Mouse (Mus musculus) erythroblast, embryonic 14.5 days (primary cell): ENCODE data around the gene Tpm4. TPM values are rescaled to one million over a fixed set of nuclear protein-coding genes. Genes with fewer than 3 reads are reported as not detected.

Experiments
- H3K27me3 ChIP-seq: 2 replicates; pipeline ENCODE4 v1.6.1; 2012; ENCODE audit warnings: inconsistent platforms; ENCODE audit not compliant: control insufficient read depth
- H3K36me3 ChIP-seq: 2 replicates; pipeline ENCODE4 v1.6.1; 2012; ENCODE audit warnings: mild to moderate bottlenecking, inconsistent platforms; ENCODE audit not compliant: control insufficient read depth
- H3K4me1 ChIP-seq: 2 replicates; pipeline ENCODE4 v1.6.1; 2012; ENCODE audit warnings: inconsistent platforms; ENCODE audit not compliant: control insufficient read depth
- H3K4me3 ChIP-seq: replicated peaks from 2 replicates; pipeline ENCODE3; 2012; ENCODE audit warnings: moderate library complexity, mild to moderate bottlenecking, inconsistent platforms
- H3K9me3 ChIP-seq: 2 replicates; pipeline ENCODE4 v1.6.1; 2012; ENCODE audit warnings: low read length, inconsistent platforms, mixed read lengths; ENCODE audit not compliant: control insufficient read depth
- GATA1 ChIP-seq: IDR thresholded peaks from 2 replicates; pipeline ENCODE4 v1.6.1; 2012; ENCODE audit warnings: low read length, inconsistent platforms, mixed read lengths
- TAL1 ChIP-seq: IDR thresholded peaks from 3 replicates; pipeline ENCODE4 v1.6.1; 2012; ENCODE audit warnings: low read length, inconsistent platforms, mixed read lengths
- polyA plus RNA-seq: library from polyadenylated mRNA; stranded (reverse); fragments of >175 nt; gene quantifications from 2 replicates; pipeline ENCODE4 v1.2.3, GENCODE M21; 2012

The Tpm4 gene
- polyA plus RNA-seq, 1 experiment, result 0.24 TPM

GRCm38 (mm10) chr8:72162821-72163220 lies 28.0 kb downstream of the Tpm4 start:
- H3K36me3 ChIP-seq, result peaks cover 60% of the 10 kb centered on the region
- no peaks in the 10 kb centered on the region for H3K27me3 ChIP-seq
- TF ChIP-seq TAL1 (no peak), GATA1 (no peak)
- H3K9me3 ChIP-seq, result no peaks in the 10 kb centered on the region
- peaks cover 44% of the 10 kb centered on the region for H3K4me1 ChIP-seq
- H3K4me3 ChIP-seq, result peak overlapping the region; percentile 67

- Histone ChIP-seq H3K36me3 (peaks cover 98% of the 10 kb centered on the region), H3K9me3 (no peaks in the 10 kb centered on the region), H3K4me1 (peaks cover 6% of the 10 kb centered on the region), H3K4me3 (no peak overlapping the region), H3K27me3 (no peaks in the 10 kb centered on the region)
- TF ChIP-seq GATA1 (no peak), TAL1 (no peak)
Measured at GRCm38 (mm10) chr8:72169098-72169668, 34.4 kb downstream of the Tpm4 start.

DNA sequence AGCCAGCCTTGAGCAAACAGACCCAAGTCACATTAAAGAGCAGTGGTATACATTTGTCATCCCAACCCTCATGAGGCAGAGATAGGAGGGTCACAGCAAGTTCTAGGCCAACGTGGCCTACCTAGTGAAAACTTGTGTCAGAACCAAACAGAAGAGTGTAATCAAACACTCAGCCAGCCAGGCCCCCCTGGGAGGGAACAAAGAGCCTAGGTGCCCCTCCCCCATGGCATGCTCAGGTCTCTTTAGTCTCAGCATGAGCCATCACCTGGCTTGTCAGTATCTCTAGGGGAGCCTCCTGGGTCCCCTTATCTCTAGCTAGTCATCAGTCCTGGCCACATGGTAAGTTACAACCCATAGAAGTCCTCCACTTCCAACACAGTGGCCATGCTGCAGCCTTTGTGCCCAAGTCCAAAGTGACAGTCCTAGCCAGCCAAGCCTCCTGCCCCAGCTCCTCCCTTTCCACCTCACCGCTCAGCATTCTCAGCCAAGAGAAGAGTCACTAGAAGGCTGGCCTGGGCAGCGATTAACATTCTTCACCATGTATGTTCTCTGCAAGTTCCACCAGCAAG lies 35.0 kb downstream of the Tpm4 start:
- peaks cover 98% of the 10 kb centered on the region for H3K36me3 ChIP-seq
- TF ChIP-seq GATA1 (no peak), TAL1 (no peak)
- H3K9me3 ChIP-seq, result no peaks in the 10 kb centered on the region

DNA sequence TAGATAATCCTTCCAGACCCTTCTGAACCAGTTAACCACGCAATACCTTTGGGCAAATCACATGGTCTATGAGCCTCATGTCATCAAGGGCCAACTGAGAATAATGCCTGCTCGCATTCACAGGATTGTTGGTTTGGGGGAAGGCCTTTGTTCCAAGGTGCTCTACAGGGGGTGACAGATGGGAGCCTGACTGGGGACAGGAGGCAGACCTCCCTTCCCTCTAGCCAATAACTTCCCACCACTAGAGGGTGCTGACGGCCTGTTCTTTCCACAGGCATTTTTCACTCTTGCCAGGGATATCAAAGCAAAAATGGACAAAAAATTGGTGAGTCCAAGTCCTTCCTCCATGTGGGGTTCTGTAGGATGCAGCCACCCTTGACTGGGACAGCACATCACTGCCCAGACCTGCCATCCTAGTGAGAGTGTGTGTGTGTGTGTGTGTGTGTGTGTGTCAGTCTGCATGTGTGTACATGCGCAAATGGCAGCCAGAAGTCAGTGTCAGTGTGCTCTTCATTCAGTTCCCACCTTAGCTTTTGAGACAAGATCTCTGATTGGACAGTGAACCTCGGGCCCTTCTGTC lies 42.7 kb downstream of the Tpm4 start:
- Histone ChIP-seq H3K4me1 (no peaks in the 10 kb centered on the region), H3K27me3 (no peaks in the 10 kb centered on the region), H3K36me3 (peaks cover 96% of the 10 kb centered on the region), H3K9me3 (no peaks in the 10 kb centered on the region), H3K4me3 (no peak overlapping the region)
- no peak for TF ChIP-seq TAL1
- TF ChIP-seq GATA1, result no peak

More for the DNA sequence above, 35.0 kb downstream of the Tpm4 start:
- no peak overlapping the region for H3K4me3 ChIP-seq
- peaks cover 6% of the 10 kb centered on the region for H3K4me1 ChIP-seq
- no peaks in the 10 kb centered on the region for H3K27me3 ChIP-seq

- Histone ChIP-seq H3K4me3 (no peak overlapping the region), H3K27me3 (no peaks in the 10 kb centered on the region), H3K4me1 (no peaks in the 10 kb centered on the region), H3K36me3 (peaks cover 33% of the 10 kb centered on the region), H3K9me3 (no peaks in the 10 kb centered on the region)
- no peak for TF ChIP-seq GATA1
- TF ChIP-seq TAL1, result no peak; the same call in 2 of the 3 replicates
Measured at GRCm38 (mm10) chr8:72183554-72184202, 48.9 kb downstream of the Tpm4 start.

GRCm38 (mm10) chr8:72187793-72188331 lies 53.1 kb downstream of the Tpm4 start:
- no peak for TF ChIP-seq GATA1
- TF ChIP-seq TAL1, result no peak
- H3K9me3 ChIP-seq, result no peaks in the 10 kb centered on the region

DNA sequence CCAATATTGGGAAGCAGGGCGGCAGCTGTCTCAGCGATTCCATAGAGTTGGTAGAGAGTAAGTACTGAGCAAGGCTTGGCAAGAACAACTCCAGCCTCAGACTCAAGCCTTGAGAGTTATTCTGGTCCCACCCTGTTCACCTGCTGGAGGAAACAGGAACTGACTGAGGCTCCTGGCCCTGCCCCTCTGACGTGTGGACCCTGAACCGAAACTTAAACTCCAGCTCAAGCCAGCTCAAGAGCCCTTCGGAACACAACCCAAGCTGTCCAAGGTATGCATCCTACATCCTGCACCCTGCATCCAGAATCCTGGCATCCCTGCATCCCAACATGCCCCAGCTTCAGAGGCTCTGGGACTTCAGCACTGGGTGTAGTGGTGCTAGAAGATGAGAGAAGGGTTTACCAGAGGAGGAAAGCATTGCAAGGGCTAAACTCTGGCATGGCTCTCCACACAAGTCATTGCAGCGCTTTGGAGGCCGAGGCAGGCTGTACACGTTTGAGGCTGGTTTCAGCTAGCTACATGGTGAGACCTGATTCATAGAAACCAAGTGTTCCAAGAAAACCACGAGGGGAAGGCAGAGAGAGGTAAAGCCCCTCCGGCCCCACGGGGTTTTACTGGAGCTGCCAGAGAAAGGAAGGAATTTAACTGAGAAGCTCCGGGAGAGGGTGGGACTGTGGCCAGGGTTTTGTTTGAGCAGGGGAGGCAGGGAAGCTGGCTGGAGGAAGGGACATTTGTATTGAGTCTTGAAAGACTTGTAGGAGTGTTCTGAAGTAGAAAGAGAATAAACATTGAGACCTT lies 54.8 kb downstream of the Tpm4 start, which contains the start of gene Hsh2d:
TSS of gene Hsh2d (plus strand) at position 222 of the 798 bp plus-strand sequence.
- Histone ChIP-seq H3K27me3 (no peaks in the 10 kb centered on the region), H3K4me1 (no peaks in the 10 kb centered on the region), H3K36me3 (no peaks in the 10 kb centered on the region), H3K4me3 (no peak within 1 kb of the TSS), H3K9me3 (no peaks in the 10 kb centered on the region)
- no peak for TF ChIP-seq TAL1
- no peak for TF ChIP-seq GATA1

More at GRCm38 (mm10) chr8:72187793-72188331, 53.1 kb downstream of the Tpm4 start:
- no peaks in the 10 kb centered on the region for H3K27me3 ChIP-seq
- H3K4me3 ChIP-seq, result no peak overlapping the region
- no peaks in the 10 kb centered on the region for H3K36me3 ChIP-seq
- H3K4me1 ChIP-seq, result no peaks in the 10 kb centered on the region

DNA sequence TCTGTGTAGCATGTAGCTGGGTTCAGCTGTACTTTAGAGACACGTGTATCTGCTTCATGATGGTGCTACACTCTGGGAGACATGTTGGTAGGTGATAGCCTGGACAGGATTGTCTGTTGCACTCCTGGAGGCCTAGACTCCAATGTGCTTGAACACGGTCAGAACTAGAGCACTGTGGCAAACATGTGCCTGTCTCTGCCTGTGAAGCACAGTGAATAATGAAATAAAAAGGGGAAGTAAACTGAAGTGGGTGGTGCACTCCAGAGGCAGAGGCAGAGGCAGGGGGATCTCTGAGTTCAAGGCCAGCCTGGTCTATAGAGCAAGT lies 55.4 kb downstream of the Tpm4 start:
- Histone ChIP-seq H3K4me1 (no peaks in the 10 kb centered on the region), H3K4me3 (no peak overlapping the region)
- TF ChIP-seq TAL1 (no peak), GATA1 (no peak)

More for the DNA sequence above, 55.4 kb downstream of the Tpm4 start:
- no peaks in the 10 kb centered on the region for H3K9me3 ChIP-seq
- H3K27me3 ChIP-seq, result no peaks in the 10 kb centered on the region
- H3K36me3 ChIP-seq, result no peaks in the 10 kb centered on the region
